8 mouse cellular contexts compared by ENCODE assay signal in genomic region chr6:4903325-4904054, GRCm38 (mm10). TPM values are rescaled to one million over a fixed set of nuclear protein-coding genes. Genes with fewer than 3 reads are reported as not detected.
DNase-seq lines count a peak whose midpoint lies in the region; ATAC-seq and TF ChIP-seq lines count a peak whose summit lies in the region.

No protein-coding gene starts in this region.

- no peak for ATAC-seq in erythroblast, adult 5-6 weeks (replicated peaks; ENCODE audit: low FRiP score, poor library complexity, severe bottlenecking)
- peak; percentile 90 for ATAC-seq in hindbrain, embryonic 16.5 days
- ATAC-seq in megakaryocyte, adult 5-6 weeks (ENCODE audit: poor library complexity, severe bottlenecking) = peak; percentile 60

- peaks cover 11% of the 10 kb centered on the region for H3K4me1 ChIP-seq in erythroblast, embryonic 14.5 days (ENCODE audit: control insufficient read depth)
- peaks cover 15% of the 10 kb centered on the region for H3K4me1 ChIP-seq in hindbrain, embryonic 16.5 days (ENCODE audit: control insufficient read depth, insufficient read depth, low read depth, low read length)

- peak overlapping the region; percentile 84 for H3K4me2 ChIP-seq in hindbrain, embryonic 16.5 days (ENCODE audit: low read length)

- peak overlapping the region; percentile 69 for H3K4me3 ChIP-seq in erythroblast, embryonic 14.5 days (replicated peaks)
- peak overlapping the region; percentile 81 for H3K4me3 ChIP-seq in gastrocnemius, adult 2 months
- H3K4me3 ChIP-seq in hindbrain, embryonic 16.5 days (ENCODE audit: low read length) = peak overlapping the region; percentile 76

- no peak for TF ChIP-seq CTCF in gastrocnemius, adult 2 months (IDR thresholded peaks at IDR 0.05)

- H3K36me3 ChIP-seq in erythroblast, embryonic 14.5 days (ENCODE audit: control insufficient read depth) = no peaks in the 10 kb centered on the region
- H3K36me3 ChIP-seq in hindbrain, embryonic 16.5 days (ENCODE audit: control insufficient read depth, insufficient read depth, low read length) = no peaks in the 10 kb centered on the region

- peak overlapping the region; percentile 92 for H3K9ac ChIP-seq in hindbrain, embryonic 16.5 days (ENCODE audit: low read depth, low read length)

- under 1% methylated on average over 43 of the region's 77 CpGs for WGBS in hindbrain, embryonic 16.5 days

- H3K27me3 ChIP-seq in erythroblast, embryonic 14.5 days (ENCODE audit: control insufficient read depth) = peaks cover 3% of the 10 kb centered on the region
- no peaks in the 10 kb centered on the region for H3K27me3 ChIP-seq in hindbrain, embryonic 16.5 days (replicated peaks; ENCODE audit: control insufficient read depth, insufficient read depth, low read length)

- peak; percentile 82 to 83 for DNase-seq in cerebellum, postnatal 25 days
- peak; percentile 63 for DNase-seq in gastrocnemius, adult 2 months
- DNase-seq in left cerebral cortex, postnatal 25 days (ENCODE audit: low spot score in 2 of 2) = peak; percentile 38 to 44
- peak; percentile 62 for DNase-seq in right cerebral cortex, postnatal 25 days

- peak overlapping the region; percentile 83 for H3K27ac ChIP-seq in gastrocnemius, adult 2 months
- peak overlapping the region; percentile 96 for H3K27ac ChIP-seq in hindbrain, embryonic 16.5 days (ENCODE audit: low read depth, low read length)

- intact Hi-C loops in gastrocnemius, adult 2 months (cut with DNase I) = no loop called here
- intact Hi-C loops in left cerebral cortex, postnatal 25 days (cut with DNase I) = loop anchor here (1.0 to 5.0 kb wide), 4 partner anchors 156 to 479 kb away; partner anchors contain the start of genes Asb4, Casd1, Peg10 and Sgce

- no peaks in the 10 kb centered on the region for H3K9me3 ChIP-seq in erythroblast, embryonic 14.5 days (ENCODE audit: control insufficient read depth, low read length)
- no peaks in the 10 kb centered on the region for H3K9me3 ChIP-seq in hindbrain, embryonic 16.5 days (ENCODE audit: control insufficient read depth, low read length)

RNA-seq across cellular contexts. Expression of gene Ppp1r9a, which starts 0.8 kb away (rescaled TPM):
- 0.02 TPM in 2 replicates for polyA plus RNA-seq in erythroblast, embryonic 14.5 days (2012)
- 0.21 and 0.38 TPM in 2 replicates for total RNA-seq in erythroblast, adult 5-6 weeks (2015; ENCODE audit: low replicate concordance)
- total RNA-seq in erythroblast, adult 5-6 weeks (2017; ENCODE audit: low replicate concordance) = 0.70 and 4.0 TPM in 2 replicates
- total RNA-seq in gastrocnemius, adult 2 months (2021) = 1 to 10 TPM; 1.8 to 2.0 TPM
- 30.8 and 40.1 TPM in 2 replicates for polyA plus RNA-seq in hindbrain, embryonic 16.5 days (2015; fragmentation: Nextera tagmentation; extraction: Ambion mirVana)
- 100 to 1,000 TPM; 191 to 212 TPM for total RNA-seq in left cerebral cortex, postnatal 25 days (2021)
- 0.13 and 0.34 TPM in 2 replicates for total RNA-seq in megakaryocyte, adult 5-6 weeks (2015)
- 0.24 and 0.40 TPM in 2 replicates for total RNA-seq in megakaryocyte, adult 5-6 weeks (2017)

Comparison
In these comparisons a context has a peak if more than half of its experiments do, and no peak if none do; other contexts are left out.
1. RNA of gene Ppp1r9a, which starts 0.8 kb away (total RNA-seq): 191 to 212 TPM in left cerebral cortex, postnatal 25 days; 0.21 to 4.0 TPM in erythroblast, adult 5-6 weeks, 1.8 to 2.0 TPM in gastrocnemius, adult 2 months and 0.13 to 0.40 TPM in megakaryocyte, adult 5-6 weeks; every median in the first group is over 10 times any median in the second.
2. Peak in every context shown above with its lines, with median percentiles within 50 percentile points of each other: H3K4me3 ChIP-seq and DNase-seq.